Mouse (Mus musculus) neural tube, embryonic 12.5 days (tissue): ENCODE data around the gene Brca1. TPM values are rescaled to one million over a fixed set of nuclear protein-coding genes. Genes with fewer than 3 reads are reported as not detected.
"Not testable (repeated sequence)": the region's sequence is repeated elsewhere in the genome, so short reads cannot be mapped to it uniquely, and the experiment has no call there.

Experiments used
- ATAC-seq: fragments of 200-750 bp; cut with Nextera tagmentation; 2 replicates; pipeline ENCODE4 v1.8.0; 2017; ENCODE audit warnings: low read depth, mild to moderate bottlenecking, moderate TSS enrichment, moderate library complexity; ENCODE audit not compliant: low FRiP score
- H3K27ac ChIP-seq: fragments of 300-500 bp; sonication (generic); 2 replicates; pipeline ENCODE4 v1.5.1; 2016
- H3K27me3 ChIP-seq: fragments of 300-500 bp; sonication (generic); replicated peaks from 2 replicates; pipeline ENCODE4 v1.6.1; 2016; ENCODE audit warnings: mild to moderate bottlenecking
- H3K36me3 ChIP-seq: fragments of 300-500 bp; sonication (generic); 2 replicates; pipeline ENCODE4 v1.6.1; 2016; ENCODE audit warnings: mild to moderate bottlenecking
- H3K4me1 ChIP-seq: fragments of 300-500 bp; sonication (generic); 2 replicates; pipeline ENCODE4 v1.6.1; 2016
- H3K4me2 ChIP-seq: fragments of 300-500 bp; sonication (generic); replicated peaks from 2 replicates; pipeline ENCODE4 v1.6.1; 2016; ENCODE audit warnings: mild to moderate bottlenecking
- H3K4me3 ChIP-seq: fragments of 300-500 bp; sonication (generic); 2 replicates; pipeline ENCODE4 v1.5.1; 2016
- H3K9ac ChIP-seq: fragments of 300-500 bp; sonication (generic); 2 replicates; pipeline ENCODE4 v1.6.1; 2016; ENCODE audit warnings: mild to moderate bottlenecking
- H3K9me3 ChIP-seq: fragments of 300-500 bp; sonication (generic); 2 replicates; pipeline ENCODE4 v1.6.1; 2016; ENCODE audit warnings: mild to moderate bottlenecking
- WGBS: fragments of 180-500 bp; shearing (Covaris S2); methylation state at CpG from one replicate; pipeline ENCODE4 v1.1.7; 2016; 5-methylcytosine and 5-hydroxymethylcytosine counted together
- polyA plus RNA-seq: library from polyadenylated mRNA; unstranded; fragments of >200 nt; fragmentation: Nextera tagmentation; extraction: Ambion mirVana; gene quantifications from 2 replicates; pipeline ENCODE4 v1.2.1, GENCODE M21; 2016

Brca1 gene
- polyA plus RNA-seq, 1 experiment from 2014 or later: 10.0 TPM

- not testable (repeated sequence) for H3K9me3 ChIP-seq, H3K27me3 ChIP-seq, ATAC-seq, H3K27ac ChIP-seq
- peaks cover 26% of the 10 kb centered on the region for H3K36me3 ChIP-seq
- 38% methylated on average over 15 of the region's 15 CpGs for WGBS
- H3K9ac ChIP-seq: 0 out of 2 replicates have a peak overlapping the region, but pooled peaks have one; percentile 26
- peaks cover 17% of the 10 kb centered on the region for H3K4me1 ChIP-seq
- peak overlapping the region; percentile 50 for H3K4me2 ChIP-seq
- peak overlapping the region; percentile 20; the same call in 1 of the 2 replicates for H3K4me3 ChIP-seq
Observed at GRCm38 (mm10) chr11:101441450-101442126, 110.2 kb downstream of the Brca1 start.

Other genes starting within 250 kb of the Brca1 start
- 168 and 174 TPM in 2 replicates for gene Becn1, start 249.7 kb downstream of the Brca1 start, polyA plus RNA-seq
- gene Psme3, start 235.7 kb downstream of the Brca1 start, polyA plus RNA-seq: 155 and 168 TPM in 2 replicates
- 2.5 and 3.0 TPM in 2 replicates for gene Aoc2, start 226.9 kb downstream of the Brca1 start, polyA plus RNA-seq
- not detected in 2 replicates for gene Aoc3, start 221.3 kb downstream of the Brca1 start, polyA plus RNA-seq
- gene G6pc, start 184.4 kb downstream of the Brca1 start, polyA plus RNA-seq: not detected in 2 replicates
- gene Aarsd1, start 134.3 kb downstream of the Brca1 start, polyA plus RNA-seq: 85.3 and 86.4 TPM in 2 replicates
- 6.7 and 10.0 TPM in 2 replicates for gene Gm27029, start 127.2 kb downstream of the Brca1 start, polyA plus RNA-seq
- gene Rundc1, start 126.9 kb downstream of the Brca1 start, polyA plus RNA-seq: 28.2 and 29.0 TPM in 2 replicates
- 3.2 and 4.4 TPM in 2 replicates for gene Ptges3l, start 126.6 kb downstream of the Brca1 start, polyA plus RNA-seq
- gene Rpl27, start 109.7 kb downstream of the Brca1 start, polyA plus RNA-seq: 327 and 346 TPM in 2 replicates
- 3.4 and 4.3 TPM in 2 replicates for gene Ifi35, start 103.5 kb downstream of the Brca1 start, polyA plus RNA-seq
- gene Rnd2, start 87.0 kb downstream of the Brca1 start, polyA plus RNA-seq: 84.0 and 99.7 TPM in 2 replicates
- 71.6 and 75.1 TPM in 2 replicates for gene Vat1, start 85.7 kb downstream of the Brca1 start, polyA plus RNA-seq
- 116 and 123 TPM in 2 replicates for gene Nbr1, start 194 bp upstream of the Brca1 start, polyA plus RNA-seq
- 2.8 TPM in 2 replicates for gene Tmem106a, start 30.3 kb upstream of the Brca1 start, polyA plus RNA-seq
- not detected in 2 replicates for gene Gm11634, start 47.3 kb upstream of the Brca1 start, polyA plus RNA-seq
- 28.3 and 35.0 TPM in 2 replicates for gene Rdm1, start 75.2 kb upstream of the Brca1 start, polyA plus RNA-seq
- 23.1 and 24.7 TPM in 2 replicates for gene Arl4d, start 113.6 kb upstream of the Brca1 start, polyA plus RNA-seq
- gene Dhx8, start 181.0 kb upstream of the Brca1 start, polyA plus RNA-seq: 40.0 and 43.2 TPM in 2 replicates
- 10.7 and 15.4 TPM in 2 replicates for gene Etv4, start 233.4 kb upstream of the Brca1 start, polyA plus RNA-seq